Mouse (Mus musculus): ENCODE measurements around the gene Rhbdl3. TPM values are rescaled to one million over a fixed set of nuclear protein-coding genes. Genes with fewer than 3 reads are reported as not detected.
A peak's percentile ranks its signal among the peaks of the same experiment; 100 is the strongest.

Gene Rhbdl3
- polyA plus RNA-seq, 1 experiment = 0.17 TPM

GRCm38 (mm10) chr11:80315743-80316639 lies 15.3 kb downstream of the Rhbdl3 start:
- no peak overlapping the region for H3ac ChIP-seq (ENCODE audit: control insufficient read depth, insufficient read length)
- no peaks in the 10 kb centered on the region for H3K79me2 ChIP-seq (ENCODE audit: control insufficient read depth, insufficient read depth)
- H3K27me3 ChIP-seq (ENCODE audit: control insufficient read depth, insufficient read depth, insufficient read length) = peaks cover 7% of the 10 kb centered on the region
- H3K4me2 ChIP-seq (ENCODE audit: low read depth) = no peak overlapping the region
- TF ChIP-seq POLR2AphosphoS2 (IDR thresholded peaks at IDR 0.05; ENCODE audit: insufficient read length, low read depth) (no peak), REST (IDR thresholded peaks at IDR 0.05; ENCODE audit: insufficient read depth, insufficient read length) (no peak), CEBPB (IDR thresholded peaks at IDR 0.05; ENCODE audit: insufficient read depth, poor library complexity, severe bottlenecking) (no peak), MYOG (IDR thresholded peaks at IDR 0.05; ENCODE audit: control insufficient read depth in 1 of 3, insufficient read depth in 1 of 3, insufficient read length in 2 of 3, low read depth in 2 of 3) (no peak), SRF (IDR thresholded peaks at IDR 0.05; ENCODE audit: control insufficient read depth, insufficient read length, low read depth) (no peak), POLR2A (IDR thresholded peaks at IDR 0.05; ENCODE audit: insufficient read length, low read depth) (no peak), TCF3 (IDR thresholded peaks at IDR 0.05; ENCODE audit: insufficient read length, low read depth) (no peak), MAX (IDR thresholded peaks at IDR 0.05; ENCODE audit: low read depth) (no peak), USF1 (IDR thresholded peaks at IDR 0.05; ENCODE audit: low read depth) (no peak), TCF12 (IDR thresholded peaks at IDR 0.05; ENCODE audit: insufficient read depth, poor library complexity, severe bottlenecking) (no peak), E2F4 (IDR thresholded peaks at IDR 0.05; ENCODE audit: insufficient read depth) (no peak)
- no peak overlapping the region for H3K4me3 ChIP-seq
- no peaks in the 10 kb centered on the region for H3K36me3 ChIP-seq (ENCODE audit: control insufficient read depth, insufficient read depth)

GRCm38 (mm10) chr11:80323255-80323654 lies 22.5 kb downstream of the Rhbdl3 start:
- peaks cover 24% of the 10 kb centered on the region for H3K27me3 ChIP-seq (ENCODE audit: control insufficient read depth, insufficient read depth, insufficient read length)
- H3ac ChIP-seq (ENCODE audit: control insufficient read depth, insufficient read length) = no peak overlapping the region
- no peak overlapping the region for H3K4me3 ChIP-seq
- H3K36me3 ChIP-seq (ENCODE audit: control insufficient read depth, insufficient read depth) = no peaks in the 10 kb centered on the region
- H3K79me2 ChIP-seq (ENCODE audit: control insufficient read depth, insufficient read depth) = no peaks in the 10 kb centered on the region
- TF ChIP-seq SRF (IDR thresholded peaks at IDR 0.05; ENCODE audit: control insufficient read depth, insufficient read length, low read depth) = no peak
- no peak for TF ChIP-seq REST (IDR thresholded peaks at IDR 0.05; ENCODE audit: insufficient read depth, insufficient read length)
- peak in 2 of 3 experiments; percentile 22 to 27 for TF ChIP-seq MYOG (IDR thresholded peaks at IDR 0.05; ENCODE audit: control insufficient read depth in 1 of 3, insufficient read depth in 1 of 3, insufficient read length in 2 of 3, low read depth in 2 of 3)
- no peak overlapping the region for H3K4me2 ChIP-seq (ENCODE audit: low read depth)

- peaks cover 27% of the 10 kb centered on the region for H3K27me3 ChIP-seq (ENCODE audit: control insufficient read depth, insufficient read depth, insufficient read length)
- H3K36me3 ChIP-seq (ENCODE audit: control insufficient read depth, insufficient read depth) = no peaks in the 10 kb centered on the region
- no peaks in the 10 kb centered on the region for H3K79me2 ChIP-seq (ENCODE audit: control insufficient read depth, insufficient read depth)
- H3ac ChIP-seq (ENCODE audit: control insufficient read depth, insufficient read length) = no peak overlapping the region
- no peak overlapping the region for H3K4me2 ChIP-seq (ENCODE audit: low read depth)
- no peak for TF ChIP-seq TCF3 (IDR thresholded peaks at IDR 0.05; ENCODE audit: insufficient read length, low read depth)
- TF ChIP-seq E2F4 (IDR thresholded peaks at IDR 0.05; ENCODE audit: insufficient read depth) = no peak
- TF ChIP-seq SRF (IDR thresholded peaks at IDR 0.05; ENCODE audit: control insufficient read depth, insufficient read length, low read depth) = no peak
- no peak for TF ChIP-seq MYOD1 (IDR thresholded peaks at IDR 0.05; ENCODE audit: control insufficient read depth in 1 of 3, insufficient read length in 2 of 3, low read depth in 2 of 3)
- TF ChIP-seq REST (IDR thresholded peaks at IDR 0.05; ENCODE audit: insufficient read depth, insufficient read length) = no peak
- TF ChIP-seq POLR2A (IDR thresholded peaks at IDR 0.05; ENCODE audit: insufficient read length, low read depth) = no peak
- no peak for TF ChIP-seq POLR2AphosphoS2 (IDR thresholded peaks at IDR 0.05; ENCODE audit: insufficient read length, low read depth)
- TF ChIP-seq TCF12 (IDR thresholded peaks at IDR 0.05; ENCODE audit: insufficient read depth, poor library complexity, severe bottlenecking) = no peak
- no peak for TF ChIP-seq USF1 (IDR thresholded peaks at IDR 0.05; ENCODE audit: low read depth)
- no peak for TF ChIP-seq CEBPB (IDR thresholded peaks at IDR 0.05; ENCODE audit: insufficient read depth, poor library complexity, severe bottlenecking)
- TF ChIP-seq MAX (IDR thresholded peaks at IDR 0.05; ENCODE audit: low read depth) = no peak
- no peak for TF ChIP-seq MYOG (IDR thresholded peaks at IDR 0.05; ENCODE audit: control insufficient read depth in 1 of 3, insufficient read depth in 1 of 3, insufficient read length in 2 of 3, low read depth in 2 of 3)
- no peak overlapping the region for H3K4me3 ChIP-seq
Measured at GRCm38 (mm10) chr11:80324636-80325035, 23.9 kb downstream of the Rhbdl3 start.

GRCm38 (mm10) chr11:80332709-80333400 lies 32.1 kb downstream of the Rhbdl3 start:
- Histone ChIP-seq H3K4me3 (no peak overlapping the region), H3K36me3 (ENCODE audit: control insufficient read depth, insufficient read depth) (no peaks in the 10 kb centered on the region), H3ac (ENCODE audit: control insufficient read depth, insufficient read length) (no peak overlapping the region), H3K4me2 (ENCODE audit: low read depth) (no peak overlapping the region), H3K27me3 (ENCODE audit: control insufficient read depth, insufficient read depth, insufficient read length) (peaks cover 38% of the 10 kb centered on the region), H3K79me2 (ENCODE audit: control insufficient read depth, insufficient read depth) (no peaks in the 10 kb centered on the region)
- TF ChIP-seq REST (IDR thresholded peaks at IDR 0.05; ENCODE audit: insufficient read depth, insufficient read length) = peak; percentile 87
- TF ChIP-seq MYOD1 (IDR thresholded peaks at IDR 0.05; ENCODE audit: control insufficient read depth in 1 of 3, insufficient read length in 2 of 3, low read depth in 2 of 3) = no peak
- TF ChIP-seq USF1 (IDR thresholded peaks at IDR 0.05; ENCODE audit: low read depth) = no peak

All from myocyte (in vitro differentiated cells).